Mouse (Mus musculus) heart, postnatal 10 days (tissue): ENCODE measurements at regions not wholly inside any gene's neighbourhood (a gene's known extent, or its start where the extent isn't known, plus 50 kb on each side); places are given as distances from the start of the nearest gene placed in this dataset.

Source experiments
- DNase-seq, 2 experiments: peaks; one replicate each; pipeline ENCODE4 v3.0.0; 2021
- intact Hi-C: fragments of 180-260 bp; cut with DNase I; formaldehyde crosslinking; loops from one replicate; pipeline ENCODE4 v1.15.1; 2025

DNA sequence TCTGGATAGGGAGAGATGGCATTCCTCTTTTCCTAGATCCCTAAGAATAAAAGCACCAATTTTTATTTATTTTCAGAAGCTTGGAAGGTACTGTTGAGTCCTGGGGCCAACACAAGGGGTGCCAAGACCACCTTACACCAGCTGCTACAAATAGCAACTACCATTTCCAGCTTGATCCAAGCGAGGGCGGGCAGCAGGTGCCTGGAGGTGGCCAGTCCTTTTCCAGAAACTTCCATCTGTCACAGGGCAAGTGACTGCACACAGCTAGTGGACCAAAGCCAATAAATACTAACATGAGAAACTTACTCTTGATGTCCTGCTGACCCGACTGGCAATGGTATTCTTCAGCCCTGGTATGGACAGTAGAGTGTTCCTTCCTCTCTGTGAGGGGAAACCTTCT, 80.0 kb upstream of the Tmc1 start:
- intact Hi-C loops, result no loop called here
- no peak for DNase-seq

DNA sequence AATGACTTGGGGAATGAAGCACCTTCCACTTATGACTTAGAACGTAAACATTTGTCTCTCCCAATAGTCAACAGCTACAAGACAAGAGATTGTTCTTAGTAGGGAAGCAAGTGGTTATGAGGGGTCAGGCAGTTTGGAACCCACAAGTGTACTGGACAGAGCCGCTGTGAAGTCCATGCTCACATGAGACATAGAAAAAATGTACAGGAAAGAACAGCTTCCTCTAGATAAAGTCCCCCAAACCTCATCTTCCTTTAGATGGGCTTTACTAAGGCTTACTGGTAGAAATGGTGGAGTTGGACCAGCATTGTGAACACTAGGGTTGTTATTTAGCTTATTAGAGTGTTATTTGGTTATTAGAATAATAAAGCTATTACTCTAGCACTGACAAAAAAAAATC, 78.6 kb upstream of the Tmc1 start:
- no peak for DNase-seq
- intact Hi-C loops, result no loop called here

GRCm38 (mm10) chr19:21031768-21032308, 77.8 kb upstream of the Tmc1 start:
- intact Hi-C loops, result no loop called here
- peak in 1 of 2 experiments; percentile 12 for DNase-seq

DNA sequence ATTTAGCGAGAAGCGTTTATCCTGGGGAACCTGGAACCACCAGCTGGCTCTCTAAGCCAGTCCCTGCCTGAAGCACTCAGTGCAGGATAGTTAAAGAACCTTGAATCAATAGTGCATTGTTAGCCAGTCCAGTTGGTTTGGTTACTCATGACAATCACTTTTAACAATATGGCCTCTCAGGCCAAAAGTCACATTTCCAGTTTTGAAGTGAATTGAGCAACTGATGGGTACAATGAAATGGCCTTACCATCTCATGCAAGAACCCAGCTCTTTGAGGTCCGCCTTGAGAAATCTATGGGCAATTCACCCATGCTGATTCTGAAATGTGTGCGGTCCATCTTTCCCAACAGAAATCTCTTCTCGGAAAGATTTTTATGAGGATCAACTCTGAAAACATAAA, 77.0 kb upstream of the Tmc1 start:
- intact Hi-C loops, result no loop called here
- no peak for DNase-seq

- intact Hi-C loops, result no loop called here
- no peak for DNase-seq
Measured at GRCm38 (mm10) chr19:21028981-21029380, 75.0 kb upstream of the Tmc1 start.

DNA sequence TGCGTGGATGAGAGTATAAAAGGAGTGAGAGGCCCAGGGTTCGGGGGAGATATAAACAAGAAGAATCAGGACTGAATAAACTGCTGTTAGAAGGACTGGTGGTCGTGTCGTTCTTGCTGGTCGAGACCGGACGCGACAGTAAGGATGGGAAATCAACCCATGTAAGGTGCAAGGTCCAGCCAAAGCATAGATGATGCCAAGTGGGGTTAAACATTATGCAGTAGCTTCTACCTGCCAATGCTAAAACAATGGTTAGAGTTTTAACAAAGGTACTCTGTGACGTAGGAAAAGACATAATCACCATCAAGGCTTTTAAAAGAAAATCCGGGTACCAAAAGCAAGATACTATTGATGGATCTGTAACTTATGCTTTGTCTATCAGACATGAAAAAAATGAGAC, 58.4 kb upstream of the Tmc1 start:
- no peak for DNase-seq
- intact Hi-C loops, result no loop called here

- no peak for DNase-seq
- intact Hi-C loops, result no loop called here
Measured at GRCm38 (mm10) chr19:21009607-21010006, 55.6 kb upstream of the Tmc1 start.

DNA sequence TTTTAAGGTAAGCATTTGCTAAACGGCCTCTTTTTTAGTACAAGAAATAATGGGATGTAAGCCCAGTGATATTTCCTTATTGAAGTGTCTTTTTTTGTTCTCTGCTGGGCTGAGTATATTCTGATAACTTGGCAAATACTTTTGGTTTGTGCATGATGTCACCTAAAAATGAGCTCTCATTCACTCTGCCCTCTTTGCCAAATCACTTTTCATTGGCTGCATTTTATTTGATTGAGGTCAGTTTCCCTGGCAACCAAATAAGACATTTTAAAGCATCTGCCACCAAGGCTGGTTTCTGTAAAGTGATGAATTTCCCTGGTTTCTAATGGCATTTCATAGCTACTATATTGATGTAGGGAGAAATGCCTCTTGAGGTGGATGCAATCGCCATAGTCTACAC, 50.4 kb upstream of the Tmc1 start:
- intact Hi-C loops, result no loop called here

More for the DNA sequence above, 50.4 kb upstream of the Tmc1 start:
- no peak for DNase-seq
